Mouse (Mus musculus) urinary bladder, postnatal 36 days (tissue): ENCODE data around the gene Irak3.

Experiments
- DNase-seq, 2 experiments: peaks; one replicate each; pipeline ENCODE4 v3.0.0; 2022; ENCODE audit warnings: low spot score in 2 of 2, mixed read lengths in 1 of 2

Irak3 gene

GRCm38 (mm10) chr10:120097564-120097963 is 104.4 kb downstream of the Irak3 start:
- DNase-seq, result no peak

GRCm38 (mm10) chr10:120095716-120096115 is 106.2 kb downstream of the Irak3 start:
- no peak for DNase-seq

- DNase-seq, result no peak
Measured at GRCm38 (mm10) chr10:120095136-120095535, 106.8 kb downstream of the Irak3 start.

- DNase-seq, result no peak
Measured at GRCm38 (mm10) chr10:120092548-120092947, 109.4 kb downstream of the Irak3 start.
